Mouse (Mus musculus): ENCODE data around the gene Gpm6a. TPM values are rescaled to one million over a fixed set of nuclear protein-coding genes. Genes with fewer than 3 reads are reported as not detected.
A peak's percentile ranks its signal among the peaks of the same experiment; 100 is the strongest.
"Not testable (repeated sequence)": the region's sequence is repeated elsewhere in the genome, so short reads cannot be mapped to it uniquely, and the experiment has no call there.

The Gpm6a gene
- total RNA-seq, 2 experiments from 2014 or later, result 1,032 to 1,087 TPM

GRCm38 (mm10) chr8:54995662-54996061, 41.0 kb downstream of the Gpm6a start:
- no peak for DNase-seq (ENCODE audit: low spot score in 2 of 2)
- intact Hi-C loops (cut with DNase I), result no loop called here

GRCm38 (mm10) chr8:55002398-55002797, 47.8 kb downstream of the Gpm6a start:
- intact Hi-C loops (cut with DNase I), result no loop called here
- DNase-seq (ENCODE audit: low spot score in 2 of 2), result no peak

GRCm38 (mm10) chr8:55002946-55003345, 48.3 kb downstream of the Gpm6a start:
- intact Hi-C loops (cut with DNase I), result no loop called here

GRCm38 (mm10) chr8:55012228-55012627, 57.6 kb downstream of the Gpm6a start:
- no peak for DNase-seq (ENCODE audit: low spot score in 2 of 2)
- intact Hi-C loops (cut with DNase I), result no loop called here

More at GRCm38 (mm10) chr8:55002946-55003345, 48.3 kb downstream of the Gpm6a start:
- DNase-seq (ENCODE audit: low spot score in 2 of 2), result no peak

- no peak for DNase-seq (ENCODE audit: low spot score in 2 of 2)
- intact Hi-C loops (cut with DNase I), result no loop called here
These were observed 62.4 kb downstream of the Gpm6a start for GRCm38 (mm10) chr8:55017071-55017470.

- intact Hi-C loops (cut with DNase I), result no loop called here
- no peak for DNase-seq (ENCODE audit: low spot score in 2 of 2)
These were observed 71.4 kb downstream of the Gpm6a start for GRCm38 (mm10) chr8:55025851-55026660.

GRCm38 (mm10) chr8:55026661-55027000, 72.0 kb downstream of the Gpm6a start:
- no peak for DNase-seq (ENCODE audit: low spot score in 2 of 2)
- intact Hi-C loops (cut with DNase I), result no loop called here

- intact Hi-C loops (cut with DNase I), result no loop called here
- no peak for DNase-seq (ENCODE audit: low spot score in 2 of 2)
These were observed 73.7 kb downstream of the Gpm6a start for GRCm38 (mm10) chr8:55028371-55028770.

GRCm38 (mm10) chr8:55031099-55031498, 76.5 kb downstream of the Gpm6a start:
- intact Hi-C loops (cut with DNase I), result loop anchor here (5.0 to 10.0 kb wide), 2 partner anchors 39 to 296 kb away; no protein-coding TSS in a partner anchor
- no peak for DNase-seq (ENCODE audit: low spot score in 2 of 2)

- DNase-seq (ENCODE audit: low spot score in 2 of 2), result peak; percentile 89 to 90
- intact Hi-C loops (cut with DNase I), result loop anchor here (5.0 to 10.0 kb wide), 2 partner anchors 42 to 300 kb away; no protein-coding TSS in a partner anchor
These were observed 79.7 kb downstream of the Gpm6a start for GRCm38 (mm10) chr8:55034309-55034708.

GRCm38 (mm10) chr8:55035416-55035815, 80.8 kb downstream of the Gpm6a start:
- intact Hi-C loops (cut with DNase I), result loop anchor here (10.0 kb wide), 1 partner anchor 301 kb away; no protein-coding TSS in a partner anchor
- DNase-seq (ENCODE audit: low spot score in 2 of 2), result no peak

GRCm38 (mm10) chr8:55042955-55043354, 88.3 kb downstream of the Gpm6a start:
- intact Hi-C loops (cut with DNase I), result no loop called here
- DNase-seq (ENCODE audit: low spot score in 2 of 2), result peak in 1 of 2 experiments; percentile 22

- DNase-seq (ENCODE audit: low spot score in 2 of 2), result peak; percentile 26 to 40
- intact Hi-C loops (cut with DNase I), result no loop called here
These were observed 93.8 kb downstream of the Gpm6a start for GRCm38 (mm10) chr8:55048396-55048795.

GRCm38 (mm10) chr8:55049979-55050378, 95.3 kb downstream of the Gpm6a start:
- intact Hi-C loops (cut with DNase I), result no loop called here
- DNase-seq (ENCODE audit: low spot score in 2 of 2), result no peak

GRCm38 (mm10) chr8:55068811-55069210, 114.2 kb downstream of the Gpm6a start:
- DNase-seq (ENCODE audit: low spot score in 2 of 2); intact Hi-C loops (cut with DNase I): not testable (repeated sequence)

GRCm38 (mm10) chr8:55073481-55073880, 118.8 kb downstream of the Gpm6a start:
- intact Hi-C loops (cut with DNase I), result no loop called here
- no peak for DNase-seq (ENCODE audit: low spot score in 2 of 2)

- intact Hi-C loops (cut with DNase I), result no loop called here
- no peak for DNase-seq (ENCODE audit: low spot score in 2 of 2)
These were observed 147.6 kb downstream of the Gpm6a start for GRCm38 (mm10) chr8:55102195-55102594.

GRCm38 (mm10) chr8:55103065-55103464, 148.4 kb downstream of the Gpm6a start:
- no peak for DNase-seq (ENCODE audit: low spot score in 2 of 2)
- intact Hi-C loops (cut with DNase I), result no loop called here

- intact Hi-C loops (cut with DNase I), result no loop called here
- DNase-seq (ENCODE audit: low spot score in 2 of 2), result no peak
These were observed 149.3 kb downstream of the Gpm6a start for GRCm38 (mm10) chr8:55103891-55104481.
